Mouse (Mus musculus) neural tube, embryonic 11.5 days (tissue): Measurements from ENCODE around the gene Sema6b. TPM values are rescaled to one million over a fixed set of nuclear protein-coding genes. Genes with fewer than 3 reads are reported as not detected.
"Not testable (repeated sequence)": the region's sequence is repeated elsewhere in the genome, so short reads cannot be mapped to it uniquely, and the experiment has no call there.

ENCODE experiments used
- ATAC-seq: fragments of 200-750 bp; cut with Nextera tagmentation; 2 replicates; pipeline ENCODE4 v1.8.0; 2017; ENCODE audit warnings: moderate number of reproducible peaks, mild to moderate bottlenecking, moderate TSS enrichment, moderate library complexity; ENCODE audit not compliant: insufficient read depth, low FRiP score, low TSS enrichment
- DNase-seq: peaks from one replicate; pipeline ENCODE4 v3.0.0-alpha.2; 2015; ENCODE audit warnings: low spot score
- H3K27ac ChIP-seq: fragments of 300-500 bp; sonication (generic); 2 replicates; pipeline ENCODE4 v1.5.1; 2014; ENCODE audit warnings: low read depth, mild to moderate bottlenecking, low read length
- H3K27me3 ChIP-seq: fragments of 300-500 bp; sonication (generic); 2 replicates; pipeline ENCODE4 v1.6.1; 2014; ENCODE audit warnings: mild to moderate bottlenecking, low read length, mixed read lengths; ENCODE audit not compliant: control insufficient read depth, insufficient read depth
- H3K36me3 ChIP-seq: fragments of 300-500 bp; sonication (generic); 2 replicates; pipeline ENCODE4 v1.6.1; 2014; ENCODE audit warnings: mild to moderate bottlenecking, low read length, moderate library complexity, mixed read lengths; ENCODE audit not compliant: control insufficient read depth, insufficient read depth
- H3K4me1 ChIP-seq: fragments of 300-500 bp; sonication (generic); 2 replicates; pipeline ENCODE4 v1.6.1; 2014; ENCODE audit warnings: low read length, mixed read lengths; ENCODE audit not compliant: control insufficient read depth, insufficient read depth
- H3K4me2 ChIP-seq: fragments of 300-500 bp; sonication (generic); 2 replicates; pipeline ENCODE4 v1.6.1; 2014; ENCODE audit warnings: low read depth, mild to moderate bottlenecking, moderate library complexity
- H3K4me3 ChIP-seq: fragments of 300-500 bp; sonication (generic); 2 replicates; pipeline ENCODE4 v1.5.1; 2014; ENCODE audit warnings: low read depth, low read length
- H3K9ac ChIP-seq: fragments of 300-500 bp; sonication (generic); 2 replicates; pipeline ENCODE4 v1.6.1; 2014; ENCODE audit warnings: mild to moderate bottlenecking, low read length
- H3K9me3 ChIP-seq: fragments of 300-500 bp; sonication (generic); 2 replicates; pipeline ENCODE4 v1.6.1; 2016; ENCODE audit warnings: low read length; ENCODE audit not compliant: control insufficient read depth
- WGBS: fragments of 180-500 bp; shearing (Covaris S2); extraction: QIAGEN DNeasy Blood & Tissue Kit; methylation state at CpG from one replicate; pipeline ENCODE4 v1.1.7; 2014; 5-methylcytosine and 5-hydroxymethylcytosine counted together
- polyA plus RNA-seq: library from polyadenylated mRNA; unstranded; fragments of >200 nt; fragmentation: Nextera tagmentation; extraction: Ambion mirVana; gene quantifications from 2 replicates; pipeline ENCODE4 v1.2.1, GENCODE M21; 2014

The Sema6b gene
- polyA plus RNA-seq, 1 experiment from 2014 or later: 4.3 TPM

DNA sequence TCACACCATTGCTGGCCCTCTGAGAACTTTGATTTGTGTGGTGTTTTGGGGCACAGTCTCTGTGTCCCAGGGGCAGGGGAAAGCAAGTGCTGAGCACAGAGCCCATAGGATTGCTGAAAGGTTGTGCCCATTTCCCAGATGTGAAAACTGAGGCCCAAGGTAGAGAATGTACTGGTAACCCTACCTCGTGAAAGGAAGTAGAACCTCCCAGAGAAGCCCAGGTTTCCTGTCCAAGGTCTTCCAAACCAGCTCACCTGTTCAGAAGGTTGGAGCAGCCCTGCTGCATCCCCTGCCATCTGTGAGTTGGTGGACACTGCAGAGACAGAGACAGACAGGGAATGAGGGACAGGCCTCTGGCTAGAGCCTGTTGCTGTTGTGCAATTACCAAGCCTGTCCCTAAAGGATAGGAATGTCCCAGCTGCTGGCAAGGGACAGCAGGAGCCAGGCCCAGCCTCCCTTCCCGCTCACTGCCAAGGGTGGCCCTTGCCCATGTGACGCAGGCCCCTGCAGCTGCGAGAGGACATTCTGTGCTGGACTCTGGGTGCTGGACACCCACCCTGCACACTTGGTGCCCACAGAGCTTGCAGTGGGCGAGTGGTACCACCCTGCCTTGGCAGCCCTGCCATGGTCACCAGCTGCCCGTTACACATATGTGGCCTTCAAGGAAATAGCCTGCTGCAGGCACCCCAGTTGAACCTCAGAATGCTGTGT, 31.7 kb downstream of the Sema6b start:
- no peak overlapping the region for H3K27ac ChIP-seq
- no peak overlapping the region for H3K9ac ChIP-seq
- no peaks in the 10 kb centered on the region for H3K27me3 ChIP-seq
- 81% methylated on average over 6 of the region's 6 CpGs for WGBS
- no peak overlapping the region for H3K4me3 ChIP-seq
- no peaks in the 10 kb centered on the region for H3K36me3 ChIP-seq
- H3K4me2 ChIP-seq: no peak overlapping the region
- ATAC-seq (no peak), DNase-seq (no peak)
- no peaks in the 10 kb centered on the region for H3K9me3 ChIP-seq
- H3K4me1 ChIP-seq: no peaks in the 10 kb centered on the region

DNA sequence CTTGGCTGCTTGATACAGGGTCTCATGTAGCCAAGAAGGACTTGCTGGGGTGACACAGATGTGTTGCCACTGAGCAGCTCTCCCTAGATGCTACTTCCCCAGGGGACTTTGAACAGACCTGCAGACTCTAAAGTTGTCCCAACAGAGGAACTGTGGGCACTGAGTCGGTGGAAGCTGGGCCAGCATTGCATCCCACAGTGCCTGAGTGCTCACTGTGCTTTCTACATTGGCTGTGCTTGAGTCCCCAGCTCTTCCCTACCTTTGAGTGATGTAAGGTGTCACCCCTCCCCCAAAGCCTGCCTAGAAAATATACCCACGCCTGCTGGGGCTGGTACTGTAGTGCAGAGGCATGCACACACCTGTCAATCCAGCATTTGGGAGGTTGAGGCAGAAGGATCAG, 32.4 kb downstream of the Sema6b start:
- Histone ChIP-seq H3K27me3 (no peaks in the 10 kb centered on the region), H3K27ac (no peak overlapping the region), H3K4me1 (no peaks in the 10 kb centered on the region), H3K4me3 (no peak overlapping the region), H3K9me3 (no peaks in the 10 kb centered on the region), H3K9ac (no peak overlapping the region), H3K36me3 (peaks cover 2% of the 10 kb centered on the region), H3K4me2 (no peak overlapping the region)
- WGBS: 73% methylated on average over 2 of the region's 2 CpGs
- no peak for ATAC-seq
- DNase-seq: no peak

GRCm38 (mm10) chr17:56106981-56107380, 33.2 kb downstream of the Sema6b start:
- Histone ChIP-seq H3K9me3 (no peaks in the 10 kb centered on the region), H3K27ac (no peak overlapping the region), H3K27me3 (no peaks in the 10 kb centered on the region), H3K4me3 (no peak overlapping the region), H3K9ac (no peak overlapping the region), H3K36me3 (peaks cover 10% of the 10 kb centered on the region), H3K4me1 (no peaks in the 10 kb centered on the region), H3K4me2 (no peak overlapping the region)
- ATAC-seq (no peak), DNase-seq (no peak)
- 78% methylated on average over 4 of the region's 4 CpGs for WGBS

DNA sequence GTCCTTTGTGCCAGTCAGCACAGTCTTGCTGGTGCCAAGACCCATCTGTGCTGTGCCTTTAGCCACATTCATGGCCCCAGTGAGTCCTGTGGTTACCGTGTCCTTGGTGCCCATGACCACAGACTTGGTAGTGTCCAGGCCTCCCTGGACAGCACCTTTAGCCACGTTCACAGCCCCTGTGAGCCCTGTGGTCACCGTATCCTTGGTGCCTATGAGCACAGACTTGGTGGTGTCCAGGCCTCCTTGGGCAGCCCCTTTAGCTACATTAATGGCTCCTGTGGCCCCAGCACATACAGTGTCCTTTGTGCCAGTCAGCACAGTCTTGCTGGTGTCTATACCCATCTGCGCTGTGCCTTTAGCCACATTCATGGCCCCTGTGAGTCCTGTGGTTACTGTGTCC, 33.7 kb downstream of the Sema6b start:
- not testable (repeated sequence) for H3K4me2 ChIP-seq, H3K27ac ChIP-seq, ATAC-seq, H3K4me1 ChIP-seq, H3K27me3 ChIP-seq, DNase-seq, H3K9ac ChIP-seq, H3K4me3 ChIP-seq, H3K9me3 ChIP-seq
- H3K36me3 ChIP-seq: peaks cover 11% of the 10 kb centered on the region
- WGBS: 93% methylated on average over 4 of the region's 4 CpGs

DNA sequence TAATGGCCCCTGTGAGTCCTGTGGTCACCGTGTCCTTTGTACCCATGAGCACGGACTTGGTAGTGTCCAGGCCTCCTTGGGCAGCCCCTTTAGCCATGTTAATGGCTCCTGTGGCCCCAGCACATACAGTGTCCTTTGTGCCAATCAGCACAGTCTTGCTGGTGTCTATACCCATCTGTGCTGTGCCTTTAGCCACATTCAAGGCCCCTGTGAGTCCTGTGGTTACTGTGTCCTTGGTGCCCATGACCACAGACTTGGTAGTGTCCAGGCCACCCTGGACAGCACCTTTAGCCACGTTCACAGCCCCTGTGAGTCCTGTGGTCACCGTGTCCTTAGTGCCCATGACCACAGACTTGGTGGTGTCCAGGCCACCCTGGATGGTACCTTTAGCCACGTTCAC, 35.3 kb downstream of the Sema6b start:
- peaks cover 24% of the 10 kb centered on the region for H3K36me3 ChIP-seq
- H3K4me1 ChIP-seq, DNase-seq, ATAC-seq, H3K27ac ChIP-seq, H3K4me2 ChIP-seq, H3K27me3 ChIP-seq, H3K4me3 ChIP-seq, H3K9me3 ChIP-seq, H3K9ac ChIP-seq: not testable (repeated sequence)
- WGBS: 87% methylated on average over 2 of the region's 5 CpGs

DNA sequence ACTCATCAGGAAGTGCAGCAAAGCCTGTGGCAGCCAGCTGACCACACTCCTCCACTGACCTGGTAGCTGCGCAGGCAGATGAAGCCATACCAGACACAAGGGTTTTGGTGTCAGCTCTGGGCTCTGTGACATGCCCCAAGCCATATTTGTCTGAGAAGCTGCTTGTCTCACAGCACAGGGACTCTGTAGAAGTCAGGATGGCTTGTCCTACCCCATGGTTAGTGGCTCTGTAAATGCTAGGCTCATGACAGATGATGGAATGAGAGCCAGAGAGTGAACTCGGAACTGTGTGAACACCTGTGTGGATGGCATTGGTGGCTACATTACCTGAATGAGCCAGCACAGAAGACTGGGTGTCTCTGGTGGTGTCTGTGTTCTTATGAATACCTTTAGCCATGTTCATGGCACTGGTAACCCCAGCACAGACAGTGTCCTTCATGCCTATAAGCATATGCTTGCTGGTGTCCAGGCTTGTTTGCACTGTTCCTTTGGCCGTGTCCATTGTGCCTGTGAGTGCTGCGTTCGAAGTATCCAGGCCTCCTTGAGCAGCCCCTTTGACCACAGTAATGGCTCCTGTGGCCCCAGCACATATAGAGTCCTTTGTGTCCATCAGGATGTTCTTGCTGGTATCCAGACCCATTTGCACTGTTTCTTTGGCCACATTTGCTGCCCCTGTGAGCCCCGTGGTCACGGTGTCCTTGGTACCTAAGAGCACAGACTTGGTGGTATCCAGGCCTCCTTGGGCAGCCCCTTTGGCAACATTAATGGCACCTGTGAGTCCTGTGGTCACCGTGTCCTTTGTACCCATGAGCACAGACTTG, 36.5 kb downstream of the Sema6b start:
- no peak overlapping the region for H3K9ac ChIP-seq
- WGBS: 98% methylated on average over 8 of the region's 8 CpGs
- no peak for DNase-seq
- H3K27me3 ChIP-seq: no peaks in the 10 kb centered on the region
- no peak overlapping the region for H3K4me2 ChIP-seq
- ATAC-seq: no peak
- no peaks in the 10 kb centered on the region for H3K4me1 ChIP-seq
- no peaks in the 10 kb centered on the region for H3K9me3 ChIP-seq
- H3K4me3 ChIP-seq: no peak overlapping the region
- H3K27ac ChIP-seq: no peak overlapping the region
- peaks cover 26% of the 10 kb centered on the region for H3K36me3 ChIP-seq

DNA sequence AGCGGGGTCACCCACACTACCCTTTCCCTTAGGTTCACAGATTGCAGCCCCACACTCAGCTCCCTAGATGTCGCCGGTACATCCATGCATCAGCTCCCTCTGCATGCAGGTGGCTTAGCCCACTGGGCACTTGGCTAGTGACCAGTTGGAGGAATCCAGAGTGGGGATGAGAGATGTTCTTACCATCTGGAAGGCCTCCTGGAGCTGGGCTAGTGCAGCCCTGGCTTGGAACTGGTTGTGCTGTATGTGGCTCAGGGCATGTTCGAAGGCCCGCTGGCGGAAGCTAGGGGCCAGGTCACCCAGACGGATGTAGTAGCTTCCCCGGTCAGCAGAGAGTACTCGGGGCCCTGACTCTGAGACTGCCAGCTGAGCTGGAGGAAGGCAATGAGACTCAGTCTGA, 37.2 kb downstream of the Sema6b start:
- Histone ChIP-seq H3K9me3 (no peaks in the 10 kb centered on the region), H3K4me3 (no peak overlapping the region), H3K36me3 (peaks cover 31% of the 10 kb centered on the region), H3K4me1 (no peaks in the 10 kb centered on the region), H3K4me2 (no peak overlapping the region), H3K9ac (no peak overlapping the region), H3K27me3 (no peaks in the 10 kb centered on the region), H3K27ac (no peak overlapping the region)
- DNase-seq (no peak), ATAC-seq (no peak)
- 94% methylated on average over 9 of the region's 9 CpGs for WGBS

GRCm38 (mm10) chr17:56102158-56102557, 38.0 kb downstream of the Sema6b start:
- no peaks in the 10 kb centered on the region for H3K4me1 ChIP-seq
- H3K36me3 ChIP-seq: peaks cover 36% of the 10 kb centered on the region
- WGBS: 91% methylated on average over 5 of the region's 5 CpGs
- H3K27me3 ChIP-seq: no peaks in the 10 kb centered on the region
- no peak overlapping the region for H3K4me3 ChIP-seq
- H3K9ac ChIP-seq: no peak overlapping the region
- H3K9me3 ChIP-seq: no peaks in the 10 kb centered on the region
- H3K27ac ChIP-seq: no peak overlapping the region
- no peak overlapping the region for H3K4me2 ChIP-seq
- DNase-seq (no peak), ATAC-seq (no peak)

- 84% methylated on average over 3 of the region's 3 CpGs for WGBS
- Histone ChIP-seq H3K4me3 (no peak overlapping the region), H3K36me3 (peaks cover 48% of the 10 kb centered on the region), H3K4me2 (no peak overlapping the region), H3K27me3 (no peaks in the 10 kb centered on the region), H3K4me1 (no peaks in the 10 kb centered on the region), H3K9ac (no peak overlapping the region), H3K9me3 (no peaks in the 10 kb centered on the region), H3K27ac (no peak overlapping the region)
- DNase-seq: no peak
- ATAC-seq: no peak
These were observed 39.3 kb downstream of the Sema6b start for GRCm38 (mm10) chr17:56100811-56101210.
